Mouse (Mus musculus): Measurements from ENCODE around the gene Col5a1. TPM values are rescaled to one million over a fixed set of nuclear protein-coding genes. Genes with fewer than 3 reads are reported as not detected.

Gene Col5a1
- polyA plus RNA-seq, 1 experiment, result 37.9 TPM

- Histone ChIP-seq H3ac (ENCODE audit: control insufficient read depth, insufficient read length, low read depth) (no peak overlapping the region), H3K36me3 (ENCODE audit: control insufficient read depth, insufficient read depth) (no peaks in the 10 kb centered on the region), H3K79me2 (ENCODE audit: control insufficient read depth, insufficient read depth) (no peaks in the 10 kb centered on the region), H3K4me3 (ENCODE audit: insufficient read depth, poor library complexity, severe bottlenecking) (no peak overlapping the region), H3K27me3 (ENCODE audit: control insufficient read depth, insufficient read depth, insufficient read length) (no peaks in the 10 kb centered on the region), H3K79me3 (ENCODE audit: low read depth) (no peaks in the 10 kb centered on the region)
- TF ChIP-seq MYOD1 (IDR thresholded peaks at IDR 0.05; ENCODE audit: control insufficient read depth, insufficient read length, low read depth) (no peak), USF1 (IDR thresholded peaks at IDR 0.05; ENCODE audit: low read depth) (no peak), FOSL1 (IDR thresholded peaks at IDR 0.05; ENCODE audit: insufficient read depth, low read length, poor library complexity, severe bottlenecking) (no peak), MAX (IDR thresholded peaks at IDR 0.05) (no peak), CTCF (IDR thresholded peaks at IDR 0.05; ENCODE audit: control insufficient read depth, insufficient read depth, insufficient read length) (no peak), CEBPB (IDR thresholded peaks at IDR 0.05; ENCODE audit: low read depth) (no peak), MYOG (IDR thresholded peaks at IDR 0.05; ENCODE audit: control insufficient read depth, extremely low read depth, insufficient read length) (no peak)
Measured at GRCm38 (mm10) chr2:27847851-27848435, 38.3 kb upstream of the Col5a1 start.

- Histone ChIP-seq H3K79me3 (ENCODE audit: low read depth) (no peaks in the 10 kb centered on the region), H3K27me3 (ENCODE audit: control insufficient read depth, insufficient read depth, insufficient read length) (no peaks in the 10 kb centered on the region), H3K4me3 (ENCODE audit: insufficient read depth, poor library complexity, severe bottlenecking) (no peak overlapping the region), H3K79me2 (ENCODE audit: control insufficient read depth, insufficient read depth) (no peaks in the 10 kb centered on the region), H3K36me3 (ENCODE audit: control insufficient read depth, insufficient read depth) (no peaks in the 10 kb centered on the region), H3ac (ENCODE audit: control insufficient read depth, insufficient read length, low read depth) (no peak overlapping the region)
- no peak for TF ChIP-seq MYOD1 (IDR thresholded peaks at IDR 0.05; ENCODE audit: control insufficient read depth, insufficient read length, low read depth)
- no peak for TF ChIP-seq MAX (IDR thresholded peaks at IDR 0.05)
- no peak for TF ChIP-seq MYOG (IDR thresholded peaks at IDR 0.05; ENCODE audit: control insufficient read depth, extremely low read depth, insufficient read length)
- no peak for TF ChIP-seq USF1 (IDR thresholded peaks at IDR 0.05; ENCODE audit: low read depth)
- no peak for TF ChIP-seq CTCF (IDR thresholded peaks at IDR 0.05; ENCODE audit: control insufficient read depth, insufficient read depth, insufficient read length)
- no peak for TF ChIP-seq CEBPB (IDR thresholded peaks at IDR 0.05; ENCODE audit: low read depth)
- TF ChIP-seq FOSL1 (IDR thresholded peaks at IDR 0.05; ENCODE audit: insufficient read depth, low read length, poor library complexity, severe bottlenecking), result no peak
Measured at GRCm38 (mm10) chr2:27848466-27848865, 37.8 kb upstream of the Col5a1 start.

GRCm38 (mm10) chr2:27858348-27858903 is 27.8 kb upstream of the Col5a1 start:
- no peaks in the 10 kb centered on the region for H3K36me3 ChIP-seq (ENCODE audit: control insufficient read depth, insufficient read depth)
- no peaks in the 10 kb centered on the region for H3K79me3 ChIP-seq (ENCODE audit: low read depth)
- no peak overlapping the region for H3K4me3 ChIP-seq (ENCODE audit: insufficient read depth, poor library complexity, severe bottlenecking)
- peak overlapping the region; percentile 20 for H3ac ChIP-seq (ENCODE audit: control insufficient read depth, insufficient read length, low read depth)
- H3K27me3 ChIP-seq (ENCODE audit: control insufficient read depth, insufficient read depth, insufficient read length), result no peaks in the 10 kb centered on the region
- TF ChIP-seq MYOG (IDR thresholded peaks at IDR 0.05; ENCODE audit: control insufficient read depth, extremely low read depth, insufficient read length), result no peak
- peak; percentile 83 for TF ChIP-seq MAX (IDR thresholded peaks at IDR 0.05)
- no peak for TF ChIP-seq CTCF (IDR thresholded peaks at IDR 0.05; ENCODE audit: control insufficient read depth, insufficient read depth, insufficient read length)
- TF ChIP-seq CEBPB (IDR thresholded peaks at IDR 0.05; ENCODE audit: low read depth), result peak; percentile 98
- TF ChIP-seq FOSL1 (IDR thresholded peaks at IDR 0.05; ENCODE audit: insufficient read depth, low read length, poor library complexity, severe bottlenecking), result peak; percentile 76
- peak; percentile 32 for TF ChIP-seq USF1 (IDR thresholded peaks at IDR 0.05; ENCODE audit: low read depth)
- peak; percentile 76 for TF ChIP-seq MYOD1 (IDR thresholded peaks at IDR 0.05; ENCODE audit: control insufficient read depth, insufficient read length, low read depth)
- no peaks in the 10 kb centered on the region for H3K79me2 ChIP-seq (ENCODE audit: control insufficient read depth, insufficient read depth)

GRCm38 (mm10) chr2:27861576-27862238 is 24.5 kb upstream of the Col5a1 start:
- TF ChIP-seq USF1 (IDR thresholded peaks at IDR 0.05; ENCODE audit: low read depth), result no peak
- no peak for TF ChIP-seq MYOD1 (IDR thresholded peaks at IDR 0.05; ENCODE audit: control insufficient read depth, insufficient read length, low read depth)
- peak; percentile 76 for TF ChIP-seq CEBPB (IDR thresholded peaks at IDR 0.05; ENCODE audit: low read depth)
- TF ChIP-seq FOSL1 (IDR thresholded peaks at IDR 0.05; ENCODE audit: insufficient read depth, low read length, poor library complexity, severe bottlenecking), result no peak
- no peak for TF ChIP-seq MYOG (IDR thresholded peaks at IDR 0.05; ENCODE audit: control insufficient read depth, extremely low read depth, insufficient read length)
- TF ChIP-seq MAX (IDR thresholded peaks at IDR 0.05), result no peak
- no peak for TF ChIP-seq CTCF (IDR thresholded peaks at IDR 0.05; ENCODE audit: control insufficient read depth, insufficient read depth, insufficient read length)
- Histone ChIP-seq H3ac (ENCODE audit: control insufficient read depth, insufficient read length, low read depth) (no peak overlapping the region), H3K27me3 (ENCODE audit: control insufficient read depth, insufficient read depth, insufficient read length) (no peaks in the 10 kb centered on the region), H3K36me3 (ENCODE audit: control insufficient read depth, insufficient read depth) (no peaks in the 10 kb centered on the region), H3K4me3 (ENCODE audit: insufficient read depth, poor library complexity, severe bottlenecking) (no peak overlapping the region), H3K79me2 (ENCODE audit: control insufficient read depth, insufficient read depth) (no peaks in the 10 kb centered on the region), H3K79me3 (ENCODE audit: low read depth) (no peaks in the 10 kb centered on the region)

- no peaks in the 10 kb centered on the region for H3K27me3 ChIP-seq (ENCODE audit: control insufficient read depth, insufficient read depth, insufficient read length)
- no peaks in the 10 kb centered on the region for H3K79me2 ChIP-seq (ENCODE audit: control insufficient read depth, insufficient read depth)
- H3K4me3 ChIP-seq (ENCODE audit: insufficient read depth, poor library complexity, severe bottlenecking), result no peak overlapping the region
- TF ChIP-seq MYOG (IDR thresholded peaks at IDR 0.05; ENCODE audit: control insufficient read depth, extremely low read depth, insufficient read length), result no peak
- TF ChIP-seq CEBPB (IDR thresholded peaks at IDR 0.05; ENCODE audit: low read depth), result peak; percentile 8
- H3ac ChIP-seq (ENCODE audit: control insufficient read depth, insufficient read length, low read depth), result peak overlapping the region; percentile 34
- H3K79me3 ChIP-seq (ENCODE audit: low read depth), result no peaks in the 10 kb centered on the region
- no peaks in the 10 kb centered on the region for H3K36me3 ChIP-seq (ENCODE audit: control insufficient read depth, insufficient read depth)
Measured at GRCm38 (mm10) chr2:27864491-27865365, 21.5 kb upstream of the Col5a1 start.

Measured in C2C12 (cell line).